In genomic region chr11:96902639-96903635, GRCm38 (mm10) we compare ENCODE assay signal across 9 mouse cellular contexts. TPM values are rescaled to one million over a fixed set of nuclear protein-coding genes. Genes with fewer than 3 reads are reported as not detected.
DNase-seq lines count a peak whose midpoint lies in the region; ATAC-seq lines count a peak whose summit lies in the region.
"Had no signal": no experiment of that assay in that cellular context is flagged by ENCODE, and none has a peak within 500 bp of the region (broad histone marks: within the 10 kb centered on the region; RNA-seq: fewer than 3 reads in every experiment).

No protein-coding gene starts in this region.

- intact Hi-C loops in heart, postnatal 36 days (cut with DNase I) = no loop called here

- no peaks in the 10 kb centered on the region for H3K9me3 ChIP-seq in heart, embryonic 10.5 days
- H3K9me3 ChIP-seq in embryonic facial prominence, embryonic 11.5 days (replicated peaks; ENCODE audit: control insufficient read depth, low read length) = no peaks in the 10 kb centered on the region
- H3K9me3 ChIP-seq in kidney, embryonic 15.5 days (replicated peaks) = no peaks in the 10 kb centered on the region
- H3K9me3 ChIP-seq: heart, embryonic 15.5 days had no signal

- H3K36me3 ChIP-seq in heart, embryonic 10.5 days = peaks cover 8% of the 10 kb centered on the region
- H3K36me3 ChIP-seq in embryonic facial prominence, embryonic 11.5 days (replicated peaks; ENCODE audit: control insufficient read depth, insufficient read depth, low read depth, low read length) = no peaks in the 10 kb centered on the region
- peaks cover 11% of the 10 kb centered on the region for H3K36me3 ChIP-seq in kidney, embryonic 15.5 days

- H3K4me1 ChIP-seq in heart, embryonic 10.5 days = peaks cover 72% of the 10 kb centered on the region
- H3K4me1 ChIP-seq in embryonic facial prominence, embryonic 11.5 days (ENCODE audit: control insufficient read depth, insufficient read depth, low read length) = peaks cover 8% of the 10 kb centered on the region; the same call in 1 of the 2 replicates
- H3K4me1 ChIP-seq in kidney, embryonic 15.5 days = peaks cover 49% of the 10 kb centered on the region

- no peak for DNase-seq in heart, embryonic 10.5 days (ENCODE audit: low spot score)
- no peak for DNase-seq in heart, postnatal 36 days
- peak; percentile 37 for DNase-seq in R1 (ENCODE audit: low read depth, low spot score)
- peak; percentile 43 for DNase-seq in embryonic facial prominence, embryonic 11.5 days (ENCODE audit: low spot score)
- peak; percentile 42 for DNase-seq in skeletal muscle tissue, adult 2 months (ENCODE audit: low read depth, low spot score)
- no peak for DNase-seq in lung, postnatal 14 days

- WGBS in heart, embryonic 10.5 days = 21% methylated on average over 16 of the region's 16 CpGs
- WGBS in embryonic facial prominence, embryonic 11.5 days = 18% methylated on average over 16 of the region's 16 CpGs
- 15% methylated on average over 16 of the region's 16 CpGs for WGBS in kidney, embryonic 15.5 days

- no peak for ATAC-seq in embryonic facial prominence, embryonic 11.5 days (replicated peaks; ENCODE audit: insufficient number of reproducible peaks, low FRiP score, low TSS enrichment, low read depth)
- ATAC-seq in kidney, embryonic 15.5 days (replicated peaks; ENCODE audit: low FRiP score) = peak; percentile 66
- ATAC-seq in erythroblast, adult 5-6 weeks (replicated peaks; ENCODE audit: low FRiP score, poor library complexity, severe bottlenecking) = no peak

- H3K27me3 ChIP-seq in heart, embryonic 10.5 days (ENCODE audit: insufficient read depth, poor library complexity, severe bottlenecking) = peaks cover 6% of the 10 kb centered on the region; the same call in 1 of the 2 replicates
- H3K27me3 ChIP-seq in embryonic facial prominence, embryonic 11.5 days (ENCODE audit: control insufficient read depth, insufficient read depth, low read length) = no peaks in the 10 kb centered on the region
- 0 out of 2 replicates have a peak, but pooled peaks cover 5% of the 10 kb centered on the region for H3K27me3 ChIP-seq in kidney, embryonic 15.5 days
- H3K27me3 ChIP-seq: heart, embryonic 15.5 days had no signal

- H3K4me3 ChIP-seq in heart, embryonic 10.5 days = no peak overlapping the region
- no peak overlapping the region for H3K4me3 ChIP-seq in embryonic facial prominence, embryonic 11.5 days (ENCODE audit: low read depth, low read length)
- H3K4me3 ChIP-seq in kidney, embryonic 15.5 days (replicated peaks) = no peak overlapping the region
- H3K4me3 ChIP-seq: heart, embryonic 15.5 days had no signal

- peak overlapping the region; percentile 69 for H3K27ac ChIP-seq in heart, embryonic 10.5 days
- H3K27ac ChIP-seq in embryonic facial prominence, embryonic 11.5 days (replicated peaks; ENCODE audit: low read depth, low read length) = peak overlapping the region; percentile 57; the same call in 1 of the 2 replicates
- H3K27ac ChIP-seq in kidney, embryonic 15.5 days = peak overlapping the region; percentile 51
- H3K27ac ChIP-seq: heart, embryonic 15.5 days had no signal

- no peak overlapping the region; the same call in 1 of the 2 replicates for H3K4me2 ChIP-seq in embryonic facial prominence, embryonic 11.5 days (ENCODE audit: low read depth, low read length)
- H3K4me2 ChIP-seq in kidney, embryonic 15.5 days = no peak overlapping the region
- H3K4me2 ChIP-seq: heart, embryonic 15.5 days had no signal

- no peak overlapping the region; the same call in 1 of the 2 replicates for H3K9ac ChIP-seq in embryonic facial prominence, embryonic 11.5 days (replicated peaks; ENCODE audit: low read length)
- H3K9ac ChIP-seq in kidney, embryonic 15.5 days = no peak overlapping the region
- H3K9ac ChIP-seq: heart, embryonic 15.5 days had no signal

RNA-seq across cellular contexts. Expression of gene Cdk5rap3, which starts 13.4 kb away (rescaled TPM):
- polyA plus RNA-seq in heart, embryonic 10.5 days (2016; fragmentation: Nextera tagmentation; extraction: Ambion mirVana) = 68.3 and 84.3 TPM in 2 replicates
- total RNA-seq in heart, postnatal 36 days (2021) = 10 to 100 TPM; 22.7 to 23.7 TPM
- 76.0 and 76.2 TPM in 2 replicates for polyA plus RNA-seq in embryonic facial prominence, embryonic 11.5 days (2014; fragmentation: Nextera tagmentation; extraction: Ambion mirVana)
- polyA plus RNA-seq in kidney, embryonic 15.5 days (2015; fragmentation: Nextera tagmentation; extraction: Ambion mirVana) = 78.9 and 79.5 TPM in 2 replicates
- total RNA-seq in erythroblast, adult 5-6 weeks (2015; ENCODE audit: low replicate concordance) = 6.1 and 8.6 TPM in 2 replicates
- 6.8 and 17.3 TPM in 2 replicates for total RNA-seq in erythroblast, adult 5-6 weeks (2017; ENCODE audit: low replicate concordance)

RNA-seq across cellular contexts. Expression of gene Prr15l, which starts 25.0 kb away (rescaled TPM):
- polyA plus RNA-seq in heart, embryonic 10.5 days (2016; fragmentation: Nextera tagmentation; extraction: Ambion mirVana) = 0.90 and 1.5 TPM in 2 replicates
- 1 to 10 TPM in 1 of 2 experiments, under 1 TPM in 1; 0.73 to 1.8 TPM for total RNA-seq in heart, postnatal 36 days (2021)
- polyA plus RNA-seq in embryonic facial prominence, embryonic 11.5 days (2014; fragmentation: Nextera tagmentation; extraction: Ambion mirVana) = 1.7 and 2.8 TPM in 2 replicates
- polyA plus RNA-seq in kidney, embryonic 15.5 days (2015; fragmentation: Nextera tagmentation; extraction: Ambion mirVana) = 37.6 and 38.7 TPM in 2 replicates
- total RNA-seq in erythroblast, adult 5-6 weeks (2015; ENCODE audit: low replicate concordance) = not detected in 2 replicates
- 0.94 and 1.3 TPM in 2 replicates for total RNA-seq in erythroblast, adult 5-6 weeks (2017; ENCODE audit: low replicate concordance)

RNA-seq across cellular contexts. Expression of gene Pnpo, which starts 40.8 kb away (rescaled TPM):
- 69.3 and 72.6 TPM in 2 replicates for polyA plus RNA-seq in heart, embryonic 10.5 days (2016; fragmentation: Nextera tagmentation; extraction: Ambion mirVana)
- total RNA-seq in heart, postnatal 36 days (2021) = 10 to 100 TPM; 12.8 to 13.9 TPM
- 26.7 and 29.0 TPM in 2 replicates for polyA plus RNA-seq in embryonic facial prominence, embryonic 11.5 days (2014; fragmentation: Nextera tagmentation; extraction: Ambion mirVana)
- 34.3 and 42.6 TPM in 2 replicates for polyA plus RNA-seq in kidney, embryonic 15.5 days (2015; fragmentation: Nextera tagmentation; extraction: Ambion mirVana)
- 231 and 288 TPM in 2 replicates for total RNA-seq in erythroblast, adult 5-6 weeks (2015; ENCODE audit: low replicate concordance)
- 381 and 405 TPM in 2 replicates for total RNA-seq in erythroblast, adult 5-6 weeks (2017; ENCODE audit: low replicate concordance)

RNA-seq across cellular contexts. Expression of gene Copz2, which starts 53.3 kb away (rescaled TPM):
- polyA plus RNA-seq in heart, embryonic 10.5 days (2016; fragmentation: Nextera tagmentation; extraction: Ambion mirVana) = 86.6 and 90.1 TPM in 2 replicates
- total RNA-seq in heart, postnatal 36 days (2021) = 10 to 100 TPM; 36.0 to 39.4 TPM
- polyA plus RNA-seq in embryonic facial prominence, embryonic 11.5 days (2014; fragmentation: Nextera tagmentation; extraction: Ambion mirVana) = 61.1 and 61.2 TPM in 2 replicates
- 117 and 121 TPM in 2 replicates for polyA plus RNA-seq in kidney, embryonic 15.5 days (2015; fragmentation: Nextera tagmentation; extraction: Ambion mirVana)
- not detected in 2 replicates for total RNA-seq in erythroblast, adult 5-6 weeks (2015; ENCODE audit: low replicate concordance)
- total RNA-seq in erythroblast, adult 5-6 weeks (2017; ENCODE audit: low replicate concordance) = not detected in 2 replicates

Comparison
In these comparisons a context has a peak if more than half of its experiments do, and no peak if none do; other contexts are left out.
1. DNase-seq: peak in R1 (single experiment), embryonic facial prominence, embryonic 11.5 days (single experiment) and skeletal muscle tissue, adult 2 months (single experiment); none in heart, embryonic 10.5 days (single experiment), heart, postnatal 36 days (0 of 2) and lung, postnatal 14 days (single experiment).
2. RNA of gene Prr15l, which starts 25.0 kb away (polyA plus RNA-seq): 37.6 to 38.7 TPM in kidney, embryonic 15.5 days; 1.7 to 2.8 TPM in embryonic facial prominence, embryonic 11.5 days and 0.90 to 1.5 TPM in heart, embryonic 10.5 days; every median in the first group is over 10 times any median in the second.
3. Peak in every context shown above with its lines, with median percentiles within 50 percentile points of each other: H3K27ac ChIP-seq.